Mouse (Mus musculus): ENCODE results near the gene Ets1. TPM values are rescaled to one million over a fixed set of nuclear protein-coding genes. Genes with fewer than 3 reads are reported as not detected.

The Ets1 gene
- 14.8 TPM for polyA plus RNA-seq (2014; fragmentation: Illumina TruSeq; extraction: RNeasy Lipid Tissue Mini Kit (QIAGEN cat#74804); ENCODE audit: low read depth, low replicate concordance)

DNA sequence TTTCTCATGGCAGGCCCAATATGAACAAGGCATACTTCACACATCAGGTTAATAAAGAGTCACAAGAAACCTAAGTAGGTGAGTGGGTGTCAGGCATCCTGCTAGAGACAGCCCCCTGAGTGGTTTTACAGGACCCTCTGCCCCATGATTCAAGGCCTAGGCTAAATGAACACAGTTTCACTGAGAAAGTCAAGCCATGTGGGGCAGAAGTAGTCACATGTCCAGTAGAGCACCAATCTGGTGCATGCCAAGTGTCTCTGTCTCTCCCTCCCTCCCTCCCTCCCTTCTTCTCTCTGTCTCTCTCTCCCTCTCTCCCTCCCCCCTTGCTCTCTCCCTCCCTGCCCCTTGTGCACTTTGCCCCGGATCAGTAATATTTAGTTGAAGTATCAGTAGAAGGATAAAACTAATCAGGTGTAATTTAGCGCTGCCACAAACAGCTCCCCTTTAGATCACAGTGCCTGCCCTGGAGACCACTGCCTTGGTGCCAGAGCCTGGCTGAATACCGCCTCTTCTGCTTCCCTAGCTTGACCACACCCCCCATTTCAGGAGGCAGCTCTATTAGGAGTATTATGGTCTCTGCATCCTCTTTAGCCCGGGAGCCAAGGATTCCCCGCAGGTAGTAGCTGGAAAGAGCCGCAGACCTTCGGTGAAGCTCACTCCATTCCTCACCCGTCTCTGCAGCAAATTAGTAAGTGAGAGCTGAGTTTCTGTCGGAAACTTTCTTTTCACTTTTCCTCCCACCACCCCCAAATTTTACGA, at the start of gene Ets1:
Gene Ets1, plus strand, starts transcription at position 595 of the 759 bp plus-strand sequence.

Other genes starting within 250 kb of the Ets1 start
- 9.2 TPM for gene Fli1, start 93.4 kb upstream of the Ets1 start, polyA plus RNA-seq (2014; fragmentation: Illumina TruSeq; extraction: RNeasy Lipid Tissue Mini Kit (QIAGEN cat#74804); ENCODE audit: low read depth, low replicate concordance)

All from adipose tissue, adult 10 weeks (tissue).